Mouse (Mus musculus) liver, postnatal 0 days (tissue): ENCODE results near the gene Dnm3. TPM values are rescaled to one million over a fixed set of nuclear protein-coding genes. Genes with fewer than 3 reads are reported as not detected.

Experiments used
- ATAC-seq: fragments of 200-750 bp; cut with Nextera tagmentation; 2 replicates; pipeline ENCODE4 v1.8.0; 2017; ENCODE audit warnings: mild to moderate bottlenecking, moderate library complexity
- DNase-seq: peaks from one replicate; pipeline ENCODE4 v3.0.0-alpha.2; 2016
- H3K27ac ChIP-seq: fragments of 300-500 bp; sonication (generic); 2 replicates; pipeline ENCODE4 v1.5.1; 2014; ENCODE audit warnings: antibody characterized with exemption, moderate library complexity, mild to moderate bottlenecking, low read depth
- H3K27me3 ChIP-seq: fragments of 300-500 bp; sonication (generic); 2 replicates; pipeline ENCODE4 v1.6.1; 2014; ENCODE audit warnings: low read length, control low read depth, mixed read lengths; ENCODE audit not compliant: insufficient read depth
- H3K36me3 ChIP-seq: fragments of 300-500 bp; sonication (generic); replicated peaks from 2 replicates; pipeline ENCODE4 v1.6.1; 2014; ENCODE audit warnings: mild to moderate bottlenecking, control low read depth, low read length, moderate library complexity, mixed read lengths; ENCODE audit not compliant: insufficient read depth
- H3K4me1 ChIP-seq: fragments of 300-500 bp; sonication (generic); 2 replicates; pipeline ENCODE4 v1.6.1; 2014; ENCODE audit warnings: antibody characterized with exemption, mild to moderate bottlenecking, control low read depth; ENCODE audit not compliant: insufficient read depth
- H3K4me2 ChIP-seq: fragments of 300-500 bp; sonication (generic); 2 replicates; pipeline ENCODE4 v1.6.1; 2014; ENCODE audit warnings: low read depth, mild to moderate bottlenecking, low read length, moderate library complexity, mixed read lengths
- H3K4me3 ChIP-seq: fragments of 300-500 bp; sonication (generic); 2 replicates; pipeline ENCODE4 v1.5.1; 2014; ENCODE audit warnings: low read depth, low read length
- H3K9ac ChIP-seq: fragments of 300-500 bp; sonication (generic); replicated peaks from 2 replicates; pipeline ENCODE4 v1.6.1; 2014; ENCODE audit warnings: mild to moderate bottlenecking, moderate library complexity
- H3K9me3 ChIP-seq: fragments of 300-500 bp; sonication (generic); 2 replicates; pipeline ENCODE4 v1.6.1; 2016; ENCODE audit warnings: mild to moderate bottlenecking, control low read depth, low read length, mixed read lengths
- CTCF ChIP-seq: sonication (generic); IDR thresholded peaks from 2 replicates; pipeline ENCODE4 v1.5.1; 2016; ENCODE audit warnings: antibody characterized with exemption, low read depth
- EP300 ChIP-seq: IDR thresholded peaks from 2 replicates; pipeline ENCODE4 v1.6.1; 2016; ENCODE audit warnings: antibody characterized with exemption, low read depth, mild to moderate bottlenecking
- WGBS: fragments of 180-500 bp; shearing (Covaris S2); extraction: QIAGEN DNeasy Blood & Tissue Kit; methylation state at CpG from one replicate; pipeline ENCODE4 v1.1.7; 2014; ENCODE audit not compliant: insufficient replicate concordance; 5-methylcytosine and 5-hydroxymethylcytosine counted together
- polyA plus RNA-seq: library from polyadenylated mRNA; unstranded; fragments of >200 nt; fragmentation: Nextera tagmentation; extraction: Ambion mirVana; gene quantifications from 2 replicates; pipeline ENCODE4 v1.2.1, GENCODE M21; 2015

Gene Dnm3
- polyA plus RNA-seq, 1 experiment from 2014 or later = 0.14 TPM

- no peak overlapping the region for H3K4me2 ChIP-seq
- no peak overlapping the region for H3K9ac ChIP-seq
- H3K27ac ChIP-seq = no peak overlapping the region
- H3K4me3 ChIP-seq = no peak overlapping the region
- H3K27me3 ChIP-seq = no peaks in the 10 kb centered on the region
- peaks cover 20% of the 10 kb centered on the region for H3K4me1 ChIP-seq
- H3K36me3 ChIP-seq = no peaks in the 10 kb centered on the region
- no peak for ATAC-seq
- no peak for DNase-seq
- H3K9me3 ChIP-seq = no peaks in the 10 kb centered on the region
- WGBS = 80% methylated on average over 8 of the region's 8 CpGs
- TF ChIP-seq CTCF = no peak
- no peak for TF ChIP-seq EP300
Measured at GRCm38 (mm10) chr1:161972233-161972632, 505.6 kb downstream of the Dnm3 start.

- 93% methylated on average over 9 of the region's 9 CpGs for WGBS
- no peaks in the 10 kb centered on the region for H3K36me3 ChIP-seq
- no peaks in the 10 kb centered on the region for H3K9me3 ChIP-seq
- no peaks in the 10 kb centered on the region for H3K27me3 ChIP-seq
- no peak overlapping the region for H3K27ac ChIP-seq
- no peak overlapping the region for H3K4me3 ChIP-seq
- H3K9ac ChIP-seq = no peak overlapping the region
- H3K4me1 ChIP-seq = peaks cover 15% of the 10 kb centered on the region
- H3K4me2 ChIP-seq = no peak overlapping the region
- TF ChIP-seq CTCF = no peak
- no peak for TF ChIP-seq EP300
- ATAC-seq (no peak), DNase-seq (no peak)
Measured at GRCm38 (mm10) chr1:161970874-161971273, 507.0 kb downstream of the Dnm3 start.

- no peak for TF ChIP-seq EP300
- TF ChIP-seq CTCF = peak; percentile 94
- ATAC-seq = peak; percentile 100
- peaks cover 8% of the 10 kb centered on the region for H3K4me1 ChIP-seq
Measured at GRCm38 (mm10) chr1:161968589-161969407, 509.0 kb downstream of the Dnm3 start, which contains the start of gene Pigc. Gene Pigc, plus strand, starts transcription at chr1:161969186.

GRCm38 (mm10) chr1:161967936-161968335 is 509.9 kb downstream of the Dnm3 start:
- no peak overlapping the region for H3K4me2 ChIP-seq
- no peak for DNase-seq
- no peak overlapping the region for H3K9ac ChIP-seq
- H3K4me1 ChIP-seq = peaks cover 8% of the 10 kb centered on the region
- TF ChIP-seq EP300 (no peak), CTCF (no peak)
- H3K4me3 ChIP-seq = no peak overlapping the region
- H3K36me3 ChIP-seq = no peaks in the 10 kb centered on the region
- no peak overlapping the region for H3K27ac ChIP-seq
- 72% methylated on average over 2 of the region's 2 CpGs for WGBS
- ATAC-seq = no peak
- no peaks in the 10 kb centered on the region for H3K27me3 ChIP-seq
- no peaks in the 10 kb centered on the region for H3K9me3 ChIP-seq

More at GRCm38 (mm10) chr1:161968589-161969407, 509.0 kb downstream of the Dnm3 start, which contains the start of gene Pigc:
- Histone ChIP-seq H3K27me3 (no peaks in the 10 kb centered on the region), H3K4me2 (peak within 1 kb of the TSS; percentile 67), H3K9me3 (no peaks in the 10 kb centered on the region), H3K4me3 (peak within 1 kb of the TSS; percentile 83), H3K9ac (peak within 1 kb of the TSS; percentile 85), H3K36me3 (no peaks in the 10 kb centered on the region), H3K27ac (peak within 1 kb of the TSS; percentile 87)
- peak; percentile 93 for DNase-seq
- 6% methylated on average over 36 of the region's 38 CpGs for WGBS

GRCm38 (mm10) chr1:161962465-161963377 is 515.1 kb downstream of the Dnm3 start:
- TF ChIP-seq CTCF (peak; percentile 75), EP300 (no peak)
- DNase-seq = no peak
- 50% methylated on average over 3 of the region's 3 CpGs for WGBS
- H3K27me3 ChIP-seq = no peaks in the 10 kb centered on the region
- no peak overlapping the region for H3K9ac ChIP-seq
- no peak overlapping the region for H3K27ac ChIP-seq
- H3K4me1 ChIP-seq = peaks cover 3% of the 10 kb centered on the region; the same call in 1 of the 2 replicates
- no peaks in the 10 kb centered on the region for H3K36me3 ChIP-seq
- H3K4me2 ChIP-seq = no peak overlapping the region
- no peaks in the 10 kb centered on the region for H3K9me3 ChIP-seq
- no peak overlapping the region for H3K4me3 ChIP-seq
- peak; percentile 74 for ATAC-seq
